Mouse (Mus musculus): ENCODE data around the gene Smarcc1. TPM values are rescaled to one million over a fixed set of nuclear protein-coding genes. Genes with fewer than 3 reads are reported as not detected.

The Smarcc1 gene
- polyA plus RNA-seq, 1 experiment = 76.6 TPM

- 84% methylated on average over 6 of the region's 6 CpGs for WGBS
- H3K4me3 ChIP-seq (ENCODE audit: insufficient read depth, low read depth, low read length) = no peak overlapping the region
- TF ChIP-seq POLR2A (IDR thresholded peaks at IDR 0.05; ENCODE audit: insufficient read depth, low read depth, low read length) (no peak), CTCF (IDR thresholded peaks at IDR 0.05; ENCODE audit: insufficient read depth, low read depth, low read length) (no peak)
- no peak overlapping the region for H3K27ac ChIP-seq (ENCODE audit: insufficient read depth, low read depth, low read length)
- peaks cover 35% of the 10 kb centered on the region for H3K4me1 ChIP-seq (ENCODE audit: control insufficient read depth, insufficient read depth, low read length)
Measured at GRCm38 (mm10) chr9:110258646-110259045, 141.1 kb downstream of the Smarcc1 start.

- Histone ChIP-seq H3K4me3 (ENCODE audit: insufficient read depth, low read depth, low read length) (no peak overlapping the region), H3K27ac (ENCODE audit: insufficient read depth, low read depth, low read length) (no peak overlapping the region), H3K4me1 (ENCODE audit: control insufficient read depth, insufficient read depth, low read length) (peaks cover 35% of the 10 kb centered on the region)
- 82% methylated on average over 3 of the region's 3 CpGs for WGBS
- no peak for TF ChIP-seq CTCF (IDR thresholded peaks at IDR 0.05; ENCODE audit: insufficient read depth, low read depth, low read length)
- TF ChIP-seq POLR2A (IDR thresholded peaks at IDR 0.05; ENCODE audit: insufficient read depth, low read depth, low read length) = no peak
Measured at GRCm38 (mm10) chr9:110259118-110259517, 141.6 kb downstream of the Smarcc1 start.

GRCm38 (mm10) chr9:110263181-110263580 is 145.7 kb downstream of the Smarcc1 start:
- 53% methylated on average over 8 of the region's 8 CpGs for WGBS
- no peak for TF ChIP-seq POLR2A (IDR thresholded peaks at IDR 0.05; ENCODE audit: insufficient read depth, low read depth, low read length)

GRCm38 (mm10) chr9:110264991-110265390 is 147.5 kb downstream of the Smarcc1 start:
- Histone ChIP-seq H3K4me1 (ENCODE audit: control insufficient read depth, insufficient read depth, low read length) (peaks cover 18% of the 10 kb centered on the region), H3K4me3 (ENCODE audit: insufficient read depth, low read depth, low read length) (no peak overlapping the region), H3K27ac (ENCODE audit: insufficient read depth, low read depth, low read length) (no peak overlapping the region)
- 76% methylated on average over 9 of the region's 9 CpGs for whole genome bisulfite sequencing
- TF ChIP-seq POLR2A (IDR thresholded peaks at IDR 0.05; ENCODE audit: insufficient read depth, low read depth, low read length) (no peak), CTCF (IDR thresholded peaks at IDR 0.05; ENCODE audit: insufficient read depth, low read depth, low read length) (no peak)

More at GRCm38 (mm10) chr9:110263181-110263580, 145.7 kb downstream of the Smarcc1 start:
- H3K4me3 ChIP-seq (ENCODE audit: insufficient read depth, low read depth, low read length) = no peak overlapping the region
- H3K27ac ChIP-seq (ENCODE audit: insufficient read depth, low read depth, low read length) = peak overlapping the region; percentile 40; the same call in 1 of the 2 replicates
- peaks cover 18% of the 10 kb centered on the region for H3K4me1 ChIP-seq (ENCODE audit: control insufficient read depth, insufficient read depth, low read length)

GRCm38 (mm10) chr9:110268416-110268815 is 150.9 kb downstream of the Smarcc1 start:
- TF ChIP-seq CTCF (IDR thresholded peaks at IDR 0.05; ENCODE audit: insufficient read depth, low read depth, low read length) (no peak), POLR2A (IDR thresholded peaks at IDR 0.05; ENCODE audit: insufficient read depth, low read depth, low read length) (no peak)
- H3K27ac ChIP-seq (ENCODE audit: insufficient read depth, low read depth, low read length) = no peak overlapping the region
- peaks cover under 1% of the 10 kb centered on the region; the same call in 1 of the 2 replicates for H3K4me1 ChIP-seq (ENCODE audit: control insufficient read depth, insufficient read depth, low read length)
- 82% methylated on average over 10 of the region's 10 CpGs for WGBS
- no peak overlapping the region for H3K4me3 ChIP-seq (ENCODE audit: insufficient read depth, low read depth, low read length)

GRCm38 (mm10) chr9:110272330-110272729 is 154.8 kb downstream of the Smarcc1 start:
- 94% methylated on average over 3 of the region's 3 CpGs for WGBS
- Histone ChIP-seq H3K4me3 (ENCODE audit: insufficient read depth, low read depth, low read length) (no peak overlapping the region), H3K27ac (ENCODE audit: insufficient read depth, low read depth, low read length) (no peak overlapping the region), H3K4me1 (ENCODE audit: control insufficient read depth, insufficient read depth, low read length) (no peaks in the 10 kb centered on the region)
- no peak for TF ChIP-seq CTCF (IDR thresholded peaks at IDR 0.05; ENCODE audit: insufficient read depth, low read depth, low read length)
- no peak for TF ChIP-seq POLR2A (IDR thresholded peaks at IDR 0.05; ENCODE audit: insufficient read depth, low read depth, low read length)

- Histone ChIP-seq H3K4me3 (ENCODE audit: insufficient read depth, low read depth, low read length) (no peak overlapping the region), H3K4me1 (ENCODE audit: control insufficient read depth, insufficient read depth, low read length) (no peaks in the 10 kb centered on the region), H3K27ac (ENCODE audit: insufficient read depth, low read depth, low read length) (no peak overlapping the region)
- WGBS = 69% methylated on average over 4 of the region's 4 CpGs
- TF ChIP-seq CTCF (IDR thresholded peaks at IDR 0.05; ENCODE audit: insufficient read depth, low read depth, low read length) (no peak), POLR2A (IDR thresholded peaks at IDR 0.05; ENCODE audit: insufficient read depth, low read depth, low read length) (no peak)
Measured at GRCm38 (mm10) chr9:110273507-110273906, 156.0 kb downstream of the Smarcc1 start.

- WGBS = 90% methylated on average over 5 of the region's 5 CpGs
- TF ChIP-seq CTCF (IDR thresholded peaks at IDR 0.05; ENCODE audit: insufficient read depth, low read depth, low read length) (no peak), POLR2A (IDR thresholded peaks at IDR 0.05; ENCODE audit: insufficient read depth, low read depth, low read length) (no peak)
- Histone ChIP-seq H3K4me3 (ENCODE audit: insufficient read depth, low read depth, low read length) (no peak overlapping the region), H3K27ac (ENCODE audit: insufficient read depth, low read depth, low read length) (no peak overlapping the region), H3K4me1 (ENCODE audit: control insufficient read depth, insufficient read depth, low read length) (no peaks in the 10 kb centered on the region)
Measured at GRCm38 (mm10) chr9:110275882-110276281, 158.4 kb downstream of the Smarcc1 start.

- TF ChIP-seq POLR2A (IDR thresholded peaks at IDR 0.05; ENCODE audit: insufficient read depth, low read depth, low read length) = no peak
- TF ChIP-seq CTCF (IDR thresholded peaks at IDR 0.05; ENCODE audit: insufficient read depth, low read depth, low read length) = no peak
- H3K4me1 ChIP-seq (ENCODE audit: control insufficient read depth, insufficient read depth, low read length) = no peaks in the 10 kb centered on the region
- no peak overlapping the region for H3K4me3 ChIP-seq (ENCODE audit: insufficient read depth, low read depth, low read length)
- 52% methylated on average over 8 of the region's 8 CpGs for WGBS
- peak overlapping the region; percentile 8; the same call in 1 of the 2 replicates for H3K27ac ChIP-seq (ENCODE audit: insufficient read depth, low read depth, low read length)
Measured at GRCm38 (mm10) chr9:110277431-110277881, 159.9 kb downstream of the Smarcc1 start.

All from olfactory bulb, adult 2 months (tissue).